Mouse (Mus musculus): ENCODE measurements around the gene Mrpl45. TPM values are rescaled to one million over a fixed set of nuclear protein-coding genes. Genes with fewer than 3 reads are reported as not detected.
A peak's percentile ranks its signal among the peaks of the same experiment; 100 is the strongest.
"Not testable (repeated sequence)": the region's sequence is repeated elsewhere in the genome, so short reads cannot be mapped to it uniquely, and the experiment has no call there.

Gene Mrpl45
- polyA plus RNA-seq, 1 experiment from 2014 or later: 40.5 TPM

- Histone ChIP-seq H3K4me3 (ENCODE audit: low read depth, low read length) (peak overlapping the region; percentile 41), H3K9me3 (ENCODE audit: control insufficient read depth) (no peaks in the 10 kb centered on the region), H3K4me2 (replicated peaks; ENCODE audit: low read depth) (peak overlapping the region; percentile 75), H3K9ac (ENCODE audit: low read depth, low read length) (peak overlapping the region; percentile 50), H3K27me3 (replicated peaks; ENCODE audit: control insufficient read depth, insufficient read depth, low read length) (no peaks in the 10 kb centered on the region), H3K36me3 (ENCODE audit: control insufficient read depth, insufficient read depth) (no peaks in the 10 kb centered on the region), H3K27ac (ENCODE audit: low read depth, low read length) (peak overlapping the region; percentile 54), H3K4me1 (replicated peaks; ENCODE audit: control insufficient read depth, insufficient read depth, low read length) (no peaks in the 10 kb centered on the region)
- TF ChIP-seq CTCF (IDR thresholded peaks at IDR 0.05; ENCODE audit: low read depth): peak; percentile 53
- no peak for ATAC-seq
- WGBS: 9% methylated on average over 18 of the region's 18 CpGs
Measured at GRCm38 (mm10) chr11:97310895-97311631, 4.5 kb upstream of the Mrpl45 start.

DNA sequence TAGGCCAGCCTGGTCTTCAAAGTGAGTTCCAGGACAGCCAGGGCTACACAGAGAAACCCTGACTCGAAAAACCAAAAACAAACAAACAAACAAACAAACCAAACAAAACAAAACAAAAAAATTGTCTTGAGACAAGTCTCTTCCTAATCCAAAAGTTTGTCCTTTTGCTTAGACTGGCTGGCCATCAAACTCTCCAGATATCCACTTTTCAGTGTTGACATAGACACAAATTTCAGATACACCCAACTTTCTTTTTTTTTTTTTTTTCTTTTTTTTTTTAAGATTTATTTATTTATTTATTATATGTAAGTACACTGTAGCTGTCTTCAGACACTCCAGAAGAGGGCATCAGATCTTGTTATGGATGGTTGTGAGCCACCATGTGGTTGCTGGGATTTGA is 2.6 kb upstream of the Mrpl45 start:
- H3K9ac ChIP-seq (ENCODE audit: low read depth, low read length); H3K4me1 ChIP-seq (replicated peaks; ENCODE audit: control insufficient read depth, insufficient read depth, low read length); H3K27me3 ChIP-seq (replicated peaks; ENCODE audit: control insufficient read depth, insufficient read depth, low read length); ATAC-seq; H3K9me3 ChIP-seq (ENCODE audit: control insufficient read depth); H3K36me3 ChIP-seq (ENCODE audit: control insufficient read depth, insufficient read depth); H3K4me3 ChIP-seq (ENCODE audit: low read depth, low read length); H3K4me2 ChIP-seq (replicated peaks; ENCODE audit: low read depth); H3K27ac ChIP-seq (ENCODE audit: low read depth, low read length): not testable (repeated sequence)
- WGBS: 73% methylated on average over 1 of the region's 1 CpGs

DNA sequence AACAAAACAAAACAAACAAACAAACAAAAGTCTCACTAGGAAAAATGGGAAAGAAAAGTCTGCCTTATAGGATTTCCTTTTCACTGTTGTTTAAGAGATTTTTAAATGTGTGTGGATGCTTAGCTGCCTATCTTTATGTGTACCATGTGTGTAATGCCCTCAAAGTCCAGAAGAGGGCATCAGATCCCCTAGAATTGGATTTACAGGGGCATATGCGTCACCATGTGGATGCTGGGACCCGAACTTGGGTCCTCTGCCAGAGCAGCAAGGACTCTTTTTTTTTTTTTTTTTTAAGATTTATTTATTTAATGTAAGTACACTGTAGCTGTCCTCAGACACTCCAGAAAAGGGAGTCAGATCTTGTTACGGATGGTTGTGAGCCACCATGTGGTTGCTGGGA is 1.4 kb upstream of the Mrpl45 start:
- Histone ChIP-seq H3K4me2 (replicated peaks; ENCODE audit: low read depth) (no peak overlapping the region), H3K36me3 (ENCODE audit: control insufficient read depth, insufficient read depth) (no peaks in the 10 kb centered on the region), H3K9ac (ENCODE audit: low read depth, low read length) (no peak overlapping the region), H3K27ac (ENCODE audit: low read depth, low read length) (no peak overlapping the region), H3K4me3 (ENCODE audit: low read depth, low read length) (no peak overlapping the region), H3K27me3 (replicated peaks; ENCODE audit: control insufficient read depth, insufficient read depth, low read length) (no peaks in the 10 kb centered on the region), H3K9me3 (ENCODE audit: control insufficient read depth) (no peaks in the 10 kb centered on the region), H3K4me1 (replicated peaks; ENCODE audit: control insufficient read depth, insufficient read depth, low read length) (no peaks in the 10 kb centered on the region)
- TF ChIP-seq CTCF (IDR thresholded peaks at IDR 0.05; ENCODE audit: low read depth): peak; percentile 53
- no peak for ATAC-seq
- 95% methylated on average over 3 of the region's 3 CpGs for WGBS

- Histone ChIP-seq H3K36me3 (ENCODE audit: control insufficient read depth, insufficient read depth) (no peaks in the 10 kb centered on the region), H3K9ac (ENCODE audit: low read depth, low read length) (no peak overlapping the region)
Measured at GRCm38 (mm10) chr11:97314751-97315503, 589 bp upstream of the Mrpl45 start.

DNA sequence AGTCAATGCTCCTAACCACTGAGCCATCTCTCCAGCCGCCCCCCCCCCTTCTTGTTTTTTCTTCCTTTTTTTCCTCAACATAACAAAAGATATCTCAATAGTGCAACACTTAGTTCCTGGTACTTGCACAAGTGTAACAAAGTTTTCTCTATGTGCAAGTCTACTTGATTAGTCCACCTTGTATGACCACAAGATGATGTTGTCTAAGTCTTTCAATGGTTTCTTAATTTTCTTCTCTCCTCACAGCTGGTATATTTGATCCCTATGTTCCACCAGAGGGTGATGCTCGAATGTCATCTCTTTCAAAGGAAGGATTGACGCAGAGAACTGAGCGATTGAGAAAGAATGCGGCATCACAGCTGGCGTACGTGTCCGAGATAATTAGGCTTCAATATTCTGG is 5.7 kb downstream of the Mrpl45 start:
- no peak for ATAC-seq
- Histone ChIP-seq H3K9me3 (ENCODE audit: control insufficient read depth) (no peaks in the 10 kb centered on the region), H3K9ac (ENCODE audit: low read depth, low read length) (no peak overlapping the region), H3K36me3 (ENCODE audit: control insufficient read depth, insufficient read depth) (peaks cover 23% of the 10 kb centered on the region), H3K4me1 (replicated peaks; ENCODE audit: control insufficient read depth, insufficient read depth, low read length) (no peaks in the 10 kb centered on the region), H3K27ac (ENCODE audit: low read depth, low read length) (no peak overlapping the region), H3K27me3 (replicated peaks; ENCODE audit: control insufficient read depth, insufficient read depth, low read length) (no peaks in the 10 kb centered on the region), H3K4me3 (ENCODE audit: low read depth, low read length) (no peak overlapping the region), H3K4me2 (replicated peaks; ENCODE audit: low read depth) (no peak overlapping the region)
- WGBS: 95% methylated on average over 8 of the region's 8 CpGs
- TF ChIP-seq CTCF (IDR thresholded peaks at IDR 0.05; ENCODE audit: low read depth): no peak

More at GRCm38 (mm10) chr11:97314751-97315503, 589 bp upstream of the Mrpl45 start:
- ATAC-seq: no peak; the same call in 1 of the 2 replicates
- no peaks in the 10 kb centered on the region for H3K27me3 ChIP-seq (replicated peaks; ENCODE audit: control insufficient read depth, insufficient read depth, low read length)
- peak overlapping the region; percentile 64 for H3K27ac ChIP-seq (ENCODE audit: low read depth, low read length)
- H3K4me2 ChIP-seq (replicated peaks; ENCODE audit: low read depth): peak overlapping the region; percentile 63
- H3K4me3 ChIP-seq (ENCODE audit: low read depth, low read length): peak overlapping the region; percentile 55; the same call in 1 of the 2 replicates
- no peaks in the 10 kb centered on the region for H3K9me3 ChIP-seq (ENCODE audit: control insufficient read depth)
- WGBS: 41% methylated on average over 8 of the region's 8 CpGs
- no peaks in the 10 kb centered on the region for H3K4me1 ChIP-seq (replicated peaks; ENCODE audit: control insufficient read depth, insufficient read depth, low read length)
- TF ChIP-seq CTCF (IDR thresholded peaks at IDR 0.05; ENCODE audit: low read depth): no peak

- not testable (repeated sequence) for H3K27me3 ChIP-seq (replicated peaks; ENCODE audit: control insufficient read depth, insufficient read depth, low read length); ATAC-seq; H3K9ac ChIP-seq (ENCODE audit: low read depth, low read length); H3K27ac ChIP-seq (ENCODE audit: low read depth, low read length); H3K4me3 ChIP-seq (ENCODE audit: low read depth, low read length); H3K9me3 ChIP-seq (ENCODE audit: control insufficient read depth); H3K4me2 ChIP-seq (replicated peaks; ENCODE audit: low read depth); H3K4me1 ChIP-seq (replicated peaks; ENCODE audit: control insufficient read depth, insufficient read depth, low read length)
- H3K36me3 ChIP-seq (ENCODE audit: control insufficient read depth, insufficient read depth): peaks cover 31% of the 10 kb centered on the region
- 82% methylated on average over 8 of the region's 8 CpGs for WGBS
Measured at GRCm38 (mm10) chr11:97321894-97322600, 6.5 kb downstream of the Mrpl45 start.
